Mouse (Mus musculus): ENCODE measurements around the gene Rhou. TPM values are rescaled to one million over a fixed set of nuclear protein-coding genes. Genes with fewer than 3 reads are reported as not detected.

The Rhou gene
- polyA plus RNA-seq, 1 experiment from 2014 or later: 12.9 TPM

Other genes starting within 250 kb of the Rhou start
- gene Mc1r, start 246.8 kb upstream of the Rhou start, polyA plus RNA-seq (2014; fragmentation: Nextera tagmentation; extraction: Ambion mirVana): 0.24 and 0.28 TPM in 2 replicates
- 2,028 and 2,035 TPM in 2 replicates for gene Tubb3, start 242.5 kb upstream of the Rhou start, polyA plus RNA-seq (2014; fragmentation: Nextera tagmentation; extraction: Ambion mirVana)
- gene Def8, start 230.4 kb upstream of the Rhou start, polyA plus RNA-seq (2014; fragmentation: Nextera tagmentation; extraction: Ambion mirVana): 42.0 and 48.2 TPM in 2 replicates
- gene Afg3l1, start 176.0 kb upstream of the Rhou start, polyA plus RNA-seq (2014; fragmentation: Nextera tagmentation; extraction: Ambion mirVana): 33.6 and 37.0 TPM in 2 replicates
- gene Dbndd1, start 138.5 kb upstream of the Rhou start, polyA plus RNA-seq (2014; fragmentation: Nextera tagmentation; extraction: Ambion mirVana): 103 and 116 TPM in 2 replicates
- 38.6 and 41.9 TPM in 2 replicates for gene Gas8, start 135.1 kb upstream of the Rhou start, polyA plus RNA-seq (2014; fragmentation: Nextera tagmentation; extraction: Ambion mirVana)
- gene Rab4a, start 152.1 kb downstream of the Rhou start, polyA plus RNA-seq (2014; fragmentation: Nextera tagmentation; extraction: Ambion mirVana): 69.8 and 75.8 TPM in 2 replicates
- 4.5 and 4.6 TPM in 2 replicates for gene Ccsap, start 206.3 kb downstream of the Rhou start, polyA plus RNA-seq (2014; fragmentation: Nextera tagmentation; extraction: Ambion mirVana)
- 3.7 and 5.5 TPM in 2 replicates for gene Acta1, start 240.8 kb downstream of the Rhou start, polyA plus RNA-seq (2014; fragmentation: Nextera tagmentation; extraction: Ambion mirVana)

Measured in midbrain, embryonic 14.5 days (tissue).